Mouse (Mus musculus) brown adipose tissue, adult 24 weeks (tissue): Measurements from ENCODE around the gene Sppl2a. TPM values are rescaled to one million over a fixed set of nuclear protein-coding genes. Genes with fewer than 3 reads are reported as not detected.

ENCODE experiments used
- H3K27ac ChIP-seq: fragments of 200-500 bp; replicated peaks from 2 replicates; pipeline ENCODE4 v1.5.1; 2012; ENCODE audit warnings: low read depth, mild to moderate bottlenecking, low read length
- H3K4me1 ChIP-seq: fragments of 200-500 bp; 2 replicates; pipeline ENCODE4 v1.6.1; 2012; ENCODE audit warnings: low read length, mixed read lengths; ENCODE audit not compliant: control insufficient read depth, insufficient read depth, insufficient read length
- H3K4me3 ChIP-seq: fragments of 200-500 bp; 2 replicates; pipeline ENCODE4 v1.5.1; 2012; ENCODE audit warnings: low read depth, mild to moderate bottlenecking, low read length, moderate library complexity; ENCODE audit not compliant: insufficient read depth
- polyA plus RNA-seq: library from polyadenylated mRNA; stranded (reverse); fragments of >200 nt; gene quantifications from 2 replicates; pipeline ENCODE4 v1.2.4, GENCODE M21; 2012; ENCODE audit not compliant: missing spikeins, insufficient read depth, insufficient read length

Sppl2a gene
- polyA plus RNA-seq, 1 experiment: 39.5 TPM

- Histone ChIP-seq H3K4me1 (peaks cover 3% of the 10 kb centered on the region), H3K4me3 (peak overlapping the region; percentile 88), H3K27ac (peak overlapping the region; percentile 96)
These were observed 58.1 kb downstream of the Sppl2a start for GRCm38 (mm10) chr2:126874809-126875515.

- Histone ChIP-seq H3K27ac (no peak overlapping the region; the same call in 1 of the 2 replicates), H3K4me3 (no peak overlapping the region), H3K4me1 (peaks cover 27% of the 10 kb centered on the region)
These were observed 66.7 kb downstream of the Sppl2a start for GRCm38 (mm10) chr2:126866301-126866700.

GRCm38 (mm10) chr2:126865501-126866199 lies 67.4 kb downstream of the Sppl2a start:
- Histone ChIP-seq H3K4me3 (no peak overlapping the region), H3K27ac (peak overlapping the region; percentile 71), H3K4me1 (peaks cover 27% of the 10 kb centered on the region)

- H3K4me1 ChIP-seq: peaks cover 24% of the 10 kb centered on the region
- H3K4me3 ChIP-seq: no peak overlapping the region
- H3K27ac ChIP-seq: peak overlapping the region; percentile 71
These were observed 68.0 kb downstream of the Sppl2a start for GRCm38 (mm10) chr2:126865026-126865425.

- no peaks in the 10 kb centered on the region for H3K4me1 ChIP-seq
- no peak overlapping the region for H3K27ac ChIP-seq
- no peak overlapping the region for H3K4me3 ChIP-seq
These were observed 88.3 kb downstream of the Sppl2a start for GRCm38 (mm10) chr2:126844751-126845150.

Other genes with a start within 250 kb of the Sppl2a start
- 64.0 and 66.5 TPM in 2 replicates for gene Usp8, start 225.9 kb downstream of the Sppl2a start, polyA plus RNA-seq
- gene Usp50, start 149.8 kb downstream of the Sppl2a start, polyA plus RNA-seq: 5.8 and 11.5 TPM in 2 replicates
- 20.1 and 20.4 TPM in 2 replicates for gene Trpm7, start 57.0 kb downstream of the Sppl2a start, polyA plus RNA-seq
- gene Ap4e1, start 75.5 kb upstream of the Sppl2a start, polyA plus RNA-seq: 3.4 and 5.2 TPM in 2 replicates
- 68.1 and 106 TPM in 2 replicates for gene Blvra, start 137.4 kb upstream of the Sppl2a start, polyA plus RNA-seq
- 1.0 and 1.5 TPM in 2 replicates for gene Ncaph, start 200.7 kb upstream of the Sppl2a start, polyA plus RNA-seq
- 2.2 and 3.3 TPM in 2 replicates for gene Itpripl1, start 210.2 kb upstream of the Sppl2a start, polyA plus RNA-seq